8 mouse cellular contexts compared by ENCODE assay signal in the genomic region with DNA sequence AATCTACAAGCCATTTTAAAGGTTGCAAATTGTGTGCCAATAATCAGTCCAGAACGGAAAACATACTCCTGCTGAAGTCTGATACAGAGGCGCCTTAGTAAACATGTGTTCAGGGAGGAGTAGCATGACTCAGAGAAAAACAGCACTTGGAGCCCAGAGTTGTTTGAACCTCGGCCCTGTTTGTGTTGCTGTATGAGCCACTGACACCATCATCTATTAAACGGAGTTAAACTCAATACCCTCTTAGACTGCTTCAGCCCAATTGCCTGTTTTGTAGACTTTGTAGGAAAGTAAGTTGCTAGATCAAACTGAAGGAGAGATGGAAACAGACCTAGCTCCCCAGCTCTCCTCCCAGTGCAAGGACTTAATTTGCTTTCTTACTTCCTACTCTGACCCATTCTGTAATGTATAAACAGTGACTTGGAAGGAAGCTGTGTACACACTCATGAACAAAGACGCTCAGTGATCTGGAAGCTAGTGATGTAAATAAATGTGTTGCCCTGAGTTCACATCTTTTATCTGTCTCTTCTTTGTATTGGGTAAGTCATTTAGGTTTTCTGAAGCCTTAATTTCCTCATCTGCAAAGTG. TPM values are rescaled to one million over a fixed set of nuclear protein-coding genes. Genes with fewer than 3 reads are reported as not detected.
DNase-seq lines count a peak whose midpoint lies in the region; ATAC-seq and TF ChIP-seq lines count a peak whose summit lies in the region.

No protein-coding gene starts in this region.

- TF ChIP-seq EP300 in stomach, postnatal 0 days (optimal IDR thresholded peaks at IDR 0.05) = no peak

- H3K4me1 ChIP-seq in spleen, adult 2 months (ENCODE audit: control insufficient read depth, insufficient read depth, insufficient read length) = no peaks in the 10 kb centered on the region; the same call in 1 of the 2 replicates
- peaks cover 17% of the 10 kb centered on the region for H3K4me1 ChIP-seq in hindbrain, embryonic 10.5 days (replicated peaks)
- peaks cover 15% of the 10 kb centered on the region; the same call in 1 of the 2 replicates for H3K4me1 ChIP-seq in lung, embryonic 15.5 days
- H3K4me1 ChIP-seq in stomach, postnatal 0 days (replicated peaks; ENCODE audit: control insufficient read depth, insufficient read depth) = no peaks in the 10 kb centered on the region; the same call in 1 of the 2 replicates

- H3K9me3 ChIP-seq in hindbrain, embryonic 10.5 days = no peaks in the 10 kb centered on the region
- no peaks in the 10 kb centered on the region for H3K9me3 ChIP-seq in lung, embryonic 15.5 days
- no peaks in the 10 kb centered on the region for H3K9me3 ChIP-seq in stomach, postnatal 0 days (ENCODE audit: control insufficient read depth, low read length)

- no peak for DNase-seq in spleen, adult 2 months (ENCODE audit: low read depth in 1 of 2, low spot score in 2 of 2)
- no peak for DNase-seq in spleen, adult 18-20 months
- peak; percentile 78 for DNase-seq in c-Kit-positive CD71-positive TER-119-positive erythroid progenitor cells, embryonic 14.5 days (ENCODE audit: low spot score)
- DNase-seq in hindbrain, embryonic 10.5 days (ENCODE audit: low spot score) = no peak
- peak; percentile 62 for DNase-seq in stomach, postnatal 0 days (ENCODE audit: low spot score)
- no peak for DNase-seq in testis, postnatal 10 days (ENCODE audit: low spot score)
- DNase-seq in layer of hippocampus, adult 9-11 months = no peak

- ATAC-seq in lung, embryonic 15.5 days (ENCODE audit: borderline replicate concordance, extremely low read depth, low FRiP score, low TSS enrichment) = peak; percentile 9; the same call in 1 of the 2 replicates
- peak; percentile 87 for ATAC-seq in stomach, postnatal 0 days (ENCODE audit: low FRiP score, low TSS enrichment)

- H3K4me3 ChIP-seq in spleen, adult 2 months (ENCODE audit: extremely low read depth, insufficient read depth, insufficient read length) = peak overlapping the region; percentile 87
- H3K4me3 ChIP-seq in hindbrain, embryonic 10.5 days = peak overlapping the region; percentile 97
- H3K4me3 ChIP-seq in lung, embryonic 15.5 days = peak overlapping the region; percentile 96
- H3K4me3 ChIP-seq in stomach, postnatal 0 days (ENCODE audit: low read depth, low read length) = peak overlapping the region; percentile 93

- no peak for TF ChIP-seq POLR2A in spleen, adult 2 months (IDR thresholded peaks at IDR 0.05; ENCODE audit: low read depth, low read length)

- no peaks in the 10 kb centered on the region for H3K36me3 ChIP-seq in spleen, adult 2 months (ENCODE audit: control insufficient read depth, insufficient read depth, low read length)
- 0 out of 2 replicates have a peak, but pooled peaks cover 3% of the 10 kb centered on the region for H3K36me3 ChIP-seq in hindbrain, embryonic 10.5 days
- no peaks in the 10 kb centered on the region for H3K36me3 ChIP-seq in lung, embryonic 15.5 days
- no peaks in the 10 kb centered on the region for H3K36me3 ChIP-seq in stomach, postnatal 0 days (ENCODE audit: control insufficient read depth, insufficient read depth, low read length)

- no peaks in the 10 kb centered on the region for H3K27me3 ChIP-seq in spleen, adult 2 months (ENCODE audit: control insufficient read depth, insufficient read depth, low read length)
- H3K27me3 ChIP-seq in hindbrain, embryonic 10.5 days (ENCODE audit: insufficient read depth, poor library complexity, severe bottlenecking) = no peaks in the 10 kb centered on the region
- H3K27me3 ChIP-seq in lung, embryonic 15.5 days = no peaks in the 10 kb centered on the region
- no peaks in the 10 kb centered on the region for H3K27me3 ChIP-seq in stomach, postnatal 0 days (ENCODE audit: control insufficient read depth, insufficient read depth, low read length)

- H3K4me2 ChIP-seq in lung, embryonic 15.5 days = peak overlapping the region; percentile 75
- H3K4me2 ChIP-seq in stomach, postnatal 0 days (replicated peaks; ENCODE audit: low read depth) = peak overlapping the region; percentile 66

- H3K27ac ChIP-seq in spleen, adult 2 months (ENCODE audit: insufficient read depth, low read length) = peak overlapping the region; percentile 95
- peak overlapping the region; percentile 100 for H3K27ac ChIP-seq in hindbrain, embryonic 10.5 days
- peak overlapping the region; percentile 100 for H3K27ac ChIP-seq in lung, embryonic 15.5 days
- peak overlapping the region; percentile 100 for H3K27ac ChIP-seq in stomach, postnatal 0 days (replicated peaks)

- TF ChIP-seq CTCF in spleen, adult 2 months (IDR thresholded peaks at IDR 0.05; ENCODE audit: extremely low read depth, insufficient read depth, insufficient read length, insufficient replicate concordance) = no peak
- no peak for TF ChIP-seq CTCF in stomach, postnatal 0 days (IDR thresholded peaks at IDR 0.05; ENCODE audit: low read depth)

- 19% methylated on average over 5 of the region's 5 CpGs for WGBS in spleen, adult 2 months
- WGBS in hindbrain, embryonic 10.5 days = 39% methylated on average over 5 of the region's 5 CpGs
- 7% methylated on average over 5 of the region's 5 CpGs for WGBS in lung, embryonic 15.5 days
- 7% methylated on average over 5 of the region's 5 CpGs for WGBS in stomach, postnatal 0 days

- H3K9ac ChIP-seq in lung, embryonic 15.5 days = peak overlapping the region; percentile 99
- peak overlapping the region; percentile 98 for H3K9ac ChIP-seq in stomach, postnatal 0 days (ENCODE audit: low read length)

RNA-seq across cellular contexts. Expression of gene Ibtk, which starts 0.9 kb away (rescaled TPM):
- polyA plus RNA-seq in spleen, adult 2 months (2012; rRNA removed) = 4.3 and 4.4 TPM in 2 replicates
- polyA plus RNA-seq in hindbrain, embryonic 10.5 days (2016; fragmentation: Nextera tagmentation; extraction: Ambion mirVana) = 30.8 and 33.0 TPM in 2 replicates
- 29.3 and 31.1 TPM in 2 replicates for polyA plus RNA-seq in lung, embryonic 15.5 days (2015; fragmentation: Nextera tagmentation; extraction: Ambion mirVana)
- 18.0 and 19.7 TPM in 2 replicates for polyA plus RNA-seq in stomach, postnatal 0 days (2015; fragmentation: Nextera tagmentation; extraction: Ambion mirVana)

Comparison
In these comparisons a context has a peak if more than half of its experiments do, and no peak if none do; other contexts are left out.
1. DNase-seq: peak in c-Kit-positive CD71-positive TER-119-positive erythroid progenitor cells, embryonic 14.5 days (single experiment) and stomach, postnatal 0 days (single experiment); none in spleen, adult 2 months (0 of 2), spleen, adult 18-20 months (0 of 2), hindbrain, embryonic 10.5 days (single experiment), testis, postnatal 10 days (single experiment) and layer of hippocampus, adult 9-11 months (single experiment).
2. Peak in every context shown above with its lines, with median percentiles within 50 percentile points of each other: H3K27ac ChIP-seq and H3K4me3 ChIP-seq.